In the genomic region with DNA sequence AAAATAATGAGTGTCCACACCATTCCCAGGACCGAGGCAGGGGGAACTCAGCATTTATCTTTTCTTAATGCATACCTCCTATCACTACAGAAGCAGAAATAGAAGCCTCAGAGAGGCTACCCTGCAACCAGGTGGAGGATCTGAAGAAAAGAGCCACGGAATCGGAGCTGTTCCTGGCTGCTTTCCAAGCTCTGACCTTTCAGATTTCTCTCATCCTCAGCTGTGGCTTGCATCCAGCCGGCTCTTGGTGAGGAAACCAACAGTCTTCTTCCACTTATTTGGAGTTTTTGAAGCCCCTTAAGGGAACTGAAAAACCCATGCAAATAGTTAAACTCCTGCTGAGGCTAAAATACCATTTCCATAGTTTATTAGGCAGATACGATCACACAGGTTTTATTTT, we compare ENCODE assay signal across 16 mouse cellular contexts.
DNase-seq lines count a peak whose midpoint lies in the region; ATAC-seq and TF ChIP-seq lines count a peak whose summit lies in the region.
"Had no signal": no experiment of that assay in that cellular context is flagged by ENCODE, and none has a peak within 500 bp of the region (broad histone marks: within the 10 kb centered on the region; RNA-seq: fewer than 3 reads in every experiment).

No protein-coding gene starts in this region.

- H3K27me3 ChIP-seq in limb, embryonic 14.5 days (ENCODE audit: control insufficient read depth, insufficient read depth, low read length) = no peaks in the 10 kb centered on the region
- H3K27me3 ChIP-seq in limb, embryonic 10.5 days (ENCODE audit: low read depth, poor library complexity, severe bottlenecking) = no peaks in the 10 kb centered on the region
- H3K27me3 ChIP-seq: forebrain, embryonic 13.5 days; heart, embryonic 13.5 days; liver, embryonic 12.5 days; megakaryocyte, embryonic 14.5 days had no signal

- peak; percentile 24 for DNase-seq in gastrocnemius, adult 2 months
- no peak for DNase-seq in gastrocnemius, postnatal 36 days
- peak; percentile 25 for DNase-seq in limb, embryonic 14.5 days (ENCODE audit: low spot score)
- no peak for DNase-seq in limb, embryonic 10.5 days (ENCODE audit: low spot score)
- peak; percentile 77 for DNase-seq in brain, adult 2 months (ENCODE audit: low read depth, low spot score)
- DNase-seq in cerebellum, adult 9-10 months = peak; percentile 52
- no peak for DNase-seq in retina, postnatal 1 day
- DNase-seq in kidney, adult 18-20 months = no peak
- DNase-seq: heart, postnatal 4 days; thymus, adult 18-20 months had no signal

- TF ChIP-seq CTCF in gastrocnemius, adult 2 months (IDR thresholded peaks at IDR 0.05) = no peak

- no peak overlapping the region for H3K9ac ChIP-seq in limb, embryonic 14.5 days (ENCODE audit: low read depth, low read length, severe bottlenecking)
- H3K9ac ChIP-seq: forebrain, embryonic 13.5 days; heart, embryonic 13.5 days; kidney, embryonic 15.5 days; liver, embryonic 12.5 days had no signal

- H3K27ac ChIP-seq in gastrocnemius, adult 2 months = no peak overlapping the region
- H3K27ac ChIP-seq in limb, embryonic 14.5 days (replicated peaks; ENCODE audit: low read depth, low read length) = no peak overlapping the region
- H3K27ac ChIP-seq in limb, embryonic 10.5 days = no peak overlapping the region
- H3K27ac ChIP-seq: forebrain, embryonic 13.5 days; heart, embryonic 13.5 days; kidney, embryonic 15.5 days; liver, embryonic 12.5 days had no signal

- no peak overlapping the region for H3K4me3 ChIP-seq in gastrocnemius, adult 2 months
- H3K4me3 ChIP-seq in limb, embryonic 14.5 days (replicated peaks; ENCODE audit: low read length) = no peak overlapping the region
- no peak overlapping the region for H3K4me3 ChIP-seq in limb, embryonic 10.5 days
- H3K4me3 ChIP-seq: forebrain, embryonic 13.5 days; heart, embryonic 13.5 days; kidney, embryonic 15.5 days; liver, embryonic 12.5 days; megakaryocyte, embryonic 14.5 days had no signal

- H3K9me3 ChIP-seq in limb, embryonic 14.5 days (ENCODE audit: control insufficient read depth, low read length) = no peaks in the 10 kb centered on the region
- H3K9me3 ChIP-seq in limb, embryonic 10.5 days (replicated peaks) = no peaks in the 10 kb centered on the region
- H3K9me3 ChIP-seq: forebrain, embryonic 13.5 days; heart, embryonic 13.5 days; kidney, embryonic 15.5 days; liver, embryonic 12.5 days; megakaryocyte, embryonic 14.5 days had no signal

- H3K4me2 ChIP-seq in limb, embryonic 14.5 days (replicated peaks; ENCODE audit: low read depth, low read length, severe bottlenecking) = no peak overlapping the region
- H3K4me2 ChIP-seq: forebrain, embryonic 13.5 days; heart, embryonic 13.5 days; kidney, embryonic 15.5 days; liver, embryonic 12.5 days had no signal

- intact Hi-C loops in gastrocnemius, adult 2 months (cut with DNase I) = no loop called here
- intact Hi-C loops in gastrocnemius, postnatal 36 days (cut with DNase I) = no loop called here

- ATAC-seq in limb, embryonic 14.5 days (ENCODE audit: low FRiP score, low read depth) = no peak
- ATAC-seq: forebrain, embryonic 13.5 days; liver, embryonic 12.5 days; lung, postnatal 0 days had no signal

- no peaks in the 10 kb centered on the region for H3K4me1 ChIP-seq in limb, embryonic 14.5 days (ENCODE audit: control insufficient read depth, insufficient read depth, low read length)
- H3K4me1 ChIP-seq in limb, embryonic 10.5 days = peaks cover 27% of the 10 kb centered on the region
- H3K4me1 ChIP-seq: heart, embryonic 13.5 days; liver, embryonic 12.5 days; megakaryocyte, embryonic 14.5 days had no signal

- H3K36me3 ChIP-seq in limb, embryonic 14.5 days (ENCODE audit: control insufficient read depth, insufficient read depth, low read length) = no peaks in the 10 kb centered on the region
- no peaks in the 10 kb centered on the region for H3K36me3 ChIP-seq in limb, embryonic 10.5 days
- H3K36me3 ChIP-seq: heart, embryonic 13.5 days; kidney, embryonic 15.5 days; liver, embryonic 12.5 days had no signal

- no peak for TF ChIP-seq POLR2A in limb, embryonic 14.5 days (IDR thresholded peaks at IDR 0.05; ENCODE audit: borderline replicate concordance, extremely low read depth, insufficient read depth, insufficient read length)

- 34% methylated on average over 5 of the region's 5 CpGs for WGBS in limb, embryonic 14.5 days
- WGBS in limb, embryonic 10.5 days = 74% methylated on average over 5 of the region's 5 CpGs

Comparison
In these comparisons a context has a peak if more than half of its experiments do, and no peak if none do; other contexts are left out.
1. DNase-seq: peak in gastrocnemius, adult 2 months (single experiment), limb, embryonic 14.5 days (single experiment), brain, adult 2 months (single experiment) and cerebellum, adult 9-10 months (single experiment); none in gastrocnemius, postnatal 36 days (0 of 2), limb, embryonic 10.5 days (single experiment), retina, postnatal 1 day (single experiment) and kidney, adult 18-20 months (single experiment).